Mouse (Mus musculus) cerebellum, adult 2 months (tissue): ENCODE results near the gene Ogfod2.

Experiments used
- CTCF ChIP-seq: fragments of 200-500 bp; IDR thresholded peaks from 2 replicates; pipeline ENCODE4 v1.5.1; 2011; ENCODE audit warnings: low read depth, mild to moderate bottlenecking, control low read depth, low read length, moderate library complexity, borderline replicate concordance; ENCODE audit not compliant: insufficient read depth
- POLR2A ChIP-seq: fragments of 200-500 bp; IDR thresholded peaks from 2 replicates; pipeline ENCODE4 v1.6.1; 2011; ENCODE audit warnings: low read length, control low read depth, borderline replicate concordance; ENCODE audit not compliant: insufficient read depth

DNA sequence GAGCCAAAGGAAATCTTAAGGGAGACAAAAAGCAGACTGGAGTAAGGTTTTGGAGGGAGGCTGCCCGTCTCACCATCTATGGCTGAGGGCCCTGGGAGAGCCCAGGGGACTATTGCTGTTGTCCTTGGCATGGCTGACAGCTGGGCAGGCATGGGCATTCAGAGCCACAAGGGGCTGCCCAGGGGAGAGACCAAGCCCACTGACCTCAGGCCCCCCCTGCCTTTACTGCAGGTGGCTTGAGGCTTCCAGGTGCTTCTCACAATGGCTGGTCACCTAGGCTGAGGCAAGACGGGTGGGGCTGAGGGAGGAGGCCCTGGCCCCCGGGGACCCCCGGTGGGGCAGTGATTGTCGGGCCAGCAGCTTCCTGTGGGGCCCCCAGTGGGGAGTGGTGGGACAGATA is 7.1 kb downstream of the Ogfod2 start:
- TF ChIP-seq POLR2A (no peak), CTCF (no peak)
